Mouse (Mus musculus) hindbrain, postnatal 0 days (tissue): ENCODE results near the gene Gm49318. TPM values are rescaled to one million over a fixed set of nuclear protein-coding genes. Genes with fewer than 3 reads are reported as not detected.
"Not testable (repeated sequence)": the region's sequence is repeated elsewhere in the genome, so short reads cannot be mapped to it uniquely, and the experiment has no call there.

Experiments
- ATAC-seq: fragments of 200-750 bp; cut with Nextera tagmentation; 2 replicates; pipeline ENCODE4 v1.8.0; 2017; ENCODE audit warnings: mild to moderate bottlenecking, moderate TSS enrichment, moderate library complexity
- DNase-seq: peaks from one replicate; pipeline ENCODE4 v3.0.0-alpha.2; 2015; ENCODE audit warnings: low spot score
- H3K27ac ChIP-seq: fragments of 300-500 bp; sonication (generic); 2 replicates; pipeline ENCODE4 v1.5.1; 2014; ENCODE audit warnings: mild to moderate bottlenecking
- H3K27me3 ChIP-seq: fragments of 300-500 bp; sonication (generic); 2 replicates; pipeline ENCODE4 v1.6.1; 2014; ENCODE audit warnings: low read length, mixed read lengths; ENCODE audit not compliant: insufficient read depth
- H3K36me3 ChIP-seq: fragments of 300-500 bp; sonication (generic); 2 replicates; pipeline ENCODE4 v1.6.1; 2014; ENCODE audit warnings: low read length, mixed read lengths; ENCODE audit not compliant: insufficient read depth
- H3K4me1 ChIP-seq: fragments of 300-500 bp; sonication (generic); 2 replicates; pipeline ENCODE4 v1.6.1; 2014; ENCODE audit warnings: antibody characterized with exemption, low read length, mixed read lengths; ENCODE audit not compliant: insufficient read depth
- H3K4me2 ChIP-seq: fragments of 300-500 bp; sonication (generic); 2 replicates; pipeline ENCODE4 v1.6.1; 2014; ENCODE audit warnings: low read depth, mild to moderate bottlenecking, low read length, moderate library complexity, mixed read lengths
- H3K4me3 ChIP-seq: fragments of 300-500 bp; sonication (generic); 2 replicates; pipeline ENCODE4 v1.5.1; 2014; ENCODE audit warnings: low read length
- H3K9ac ChIP-seq: fragments of 300-500 bp; sonication (generic); replicated peaks from 2 replicates; pipeline ENCODE4 v1.6.1; 2014; ENCODE audit warnings: mild to moderate bottlenecking, low read length, moderate library complexity, mixed read lengths
- H3K9me3 ChIP-seq: fragments of 300-500 bp; sonication (generic); 2 replicates; pipeline ENCODE4 v1.6.1; 2016; ENCODE audit warnings: low read length, mixed read lengths
- CTCF ChIP-seq: IDR thresholded peaks from 2 replicates; pipeline ENCODE4 v1.5.1; 2016; ENCODE audit warnings: antibody characterized with exemption, control low read depth, low read depth
- WGBS: fragments of 180-500 bp; shearing (Covaris S2); extraction: QIAGEN DNeasy Blood & Tissue Kit; methylation state at CpG from one replicate; pipeline ENCODE4 v1.1.7; 2014; 5-methylcytosine and 5-hydroxymethylcytosine counted together
- polyA plus RNA-seq: library from polyadenylated mRNA; unstranded; fragments of >200 nt; fragmentation: Nextera tagmentation; extraction: Ambion mirVana; gene quantifications from 2 replicates; pipeline ENCODE4 v1.2.1, GENCODE M21; 2015
- total RNA-seq: library from RNA; depleted of rRNA; stranded (reverse); fragments of >200 nt; gene quantifications from 2 replicates; pipeline ENCODE4 v1.2.3, GENCODE M21; 2014

The Gm49318 gene
- total and polyA plus RNA-seq, 2 experiments from 2014 or later: not detected

- ATAC-seq (no peak), DNase-seq (no peak)
- Histone ChIP-seq H3K27ac (no peak overlapping the region), H3K4me1 (0 out of 2 replicates have a peak, but pooled peaks cover 5% of the 10 kb centered on the region), H3K9ac (no peak overlapping the region), H3K4me2 (no peak overlapping the region), H3K27me3 (no peaks in the 10 kb centered on the region), H3K36me3 (no peaks in the 10 kb centered on the region), H3K9me3 (no peaks in the 10 kb centered on the region), H3K4me3 (no peak overlapping the region)
- WGBS: 80% methylated on average over 2 of the region's 2 CpGs
- no peak for TF ChIP-seq CTCF
Observed at GRCm38 (mm10) chr9:22087034-22087618, 16.1 kb upstream of the Gm49318 start.

GRCm38 (mm10) chr9:22086012-22086411 is 15.0 kb upstream of the Gm49318 start:
- Histone ChIP-seq H3K36me3 (no peaks in the 10 kb centered on the region), H3K27ac (peak overlapping the region; percentile 78; the same call in 1 of the 2 replicates), H3K4me1 (0 out of 2 replicates have a peak, but pooled peaks cover 5% of the 10 kb centered on the region), H3K9ac (peak overlapping the region; percentile 66), H3K27me3 (no peaks in the 10 kb centered on the region), H3K4me3 (peak overlapping the region; percentile 76), H3K4me2 (peak overlapping the region; percentile 69), H3K9me3 (no peaks in the 10 kb centered on the region)
- 76% methylated on average over 6 of the region's 6 CpGs for whole genome bisulfite sequencing
- TF ChIP-seq CTCF: no peak
- DNase-seq: no peak
- no peak for ATAC-seq

- H3K36me3 ChIP-seq: no peaks in the 10 kb centered on the region
- peak within 1 kb of the TSS; percentile 69 for H3K4me2 ChIP-seq
- H3K9me3 ChIP-seq: no peaks in the 10 kb centered on the region
- peak within 1 kb of the TSS; percentile 66 for H3K9ac ChIP-seq
- peak; percentile 99 for ATAC-seq
- peak within 1 kb of the TSS; percentile 78 for H3K27ac ChIP-seq
- under 1% methylated on average over 48 of the region's 48 CpGs for whole genome bisulfite sequencing
- no peak for TF ChIP-seq CTCF
- H3K27me3 ChIP-seq: no peaks in the 10 kb centered on the region
- peak; percentile 97 for DNase-seq
- H3K4me1 ChIP-seq: 0 out of 2 replicates have a peak, but pooled peaks cover 5% of the 10 kb centered on the region
- H3K4me3 ChIP-seq: peak within 1 kb of the TSS; percentile 76
Observed at GRCm38 (mm10) chr9:22085022-22085834, 14.2 kb upstream of the Gm49318 start, which contains the start of gene Ecsit. Ecsit (minus strand) TSS chr9:22085438.

- Histone ChIP-seq H3K4me1 (0 out of 2 replicates have a peak, but pooled peaks cover 5% of the 10 kb centered on the region), H3K9ac (peak overlapping the region; percentile 66), H3K27me3 (no peaks in the 10 kb centered on the region), H3K4me3 (peak overlapping the region; percentile 76), H3K36me3 (no peaks in the 10 kb centered on the region; the same call in 1 of the 2 replicates), H3K9me3 (no peaks in the 10 kb centered on the region), H3K4me2 (peak overlapping the region; percentile 69), H3K27ac (peak overlapping the region; percentile 78)
- ATAC-seq: no peak
- 31% methylated on average over 4 of the region's 4 CpGs for WGBS
- no peak for DNase-seq
- TF ChIP-seq CTCF: no peak
Observed at GRCm38 (mm10) chr9:22084667-22085021, 13.6 kb upstream of the Gm49318 start.

- no peak for TF ChIP-seq CTCF
- H3K36me3 ChIP-seq: peaks cover 21% of the 10 kb centered on the region
- WGBS: 95% methylated on average over 23 of the region's 23 CpGs
- no peak overlapping the region for H3K27ac ChIP-seq
- H3K4me1 ChIP-seq: no peaks in the 10 kb centered on the region
- no peaks in the 10 kb centered on the region for H3K9me3 ChIP-seq
- H3K4me2 ChIP-seq: no peak overlapping the region
- no peak overlapping the region for H3K9ac ChIP-seq
- H3K4me3 ChIP-seq: no peak overlapping the region
- DNase-seq: no peak
- ATAC-seq: no peak
- H3K27me3 ChIP-seq: no peaks in the 10 kb centered on the region
Observed at GRCm38 (mm10) chr9:22076223-22076622, 5.2 kb upstream of the Gm49318 start.

GRCm38 (mm10) chr9:22075778-22076177 is 4.7 kb upstream of the Gm49318 start:
- H3K36me3 ChIP-seq: peaks cover 21% of the 10 kb centered on the region

More at GRCm38 (mm10) chr9:22075778-22076177, 4.7 kb upstream of the Gm49318 start:
- H3K9ac ChIP-seq, H3K9me3 ChIP-seq, H3K27ac ChIP-seq, H3K4me2 ChIP-seq, ATAC-seq, H3K4me1 ChIP-seq, H3K4me3 ChIP-seq, DNase-seq, H3K27me3 ChIP-seq: not testable (repeated sequence)
- WGBS: 77% methylated on average over 5 of the region's 5 CpGs
